Mouse (Mus musculus) frontal cortex, postnatal 25 days (tissue): Measurements from ENCODE around the gene Fcgr3.

ENCODE experiments used
- DNase-seq, 2 experiments: peaks; one replicate each; pipeline ENCODE4 v3.0.0; 2022; ENCODE audit warnings: low spot score in 2 of 2

Gene Fcgr3

DNA sequence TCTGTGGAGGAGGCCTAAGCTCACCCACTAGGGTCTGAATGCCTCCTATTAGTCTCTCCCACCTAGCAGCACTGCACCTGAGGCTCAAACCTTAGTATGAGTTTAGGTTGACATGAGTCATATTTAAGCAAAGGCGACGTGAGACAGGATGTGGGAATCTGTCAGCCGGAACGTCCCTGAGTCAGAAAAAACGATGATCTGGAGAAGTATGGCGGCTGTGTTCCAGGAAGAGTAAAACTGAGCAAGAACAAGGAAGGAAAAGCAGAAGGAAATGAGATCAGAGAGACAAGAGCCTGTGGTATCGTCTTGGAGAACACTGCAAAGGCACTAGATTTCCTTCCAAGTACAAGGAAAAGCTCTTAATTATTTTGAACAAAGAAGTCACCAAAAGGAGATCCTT is 14.0 kb downstream of the Fcgr3 start:
- no peak for DNase-seq

DNA sequence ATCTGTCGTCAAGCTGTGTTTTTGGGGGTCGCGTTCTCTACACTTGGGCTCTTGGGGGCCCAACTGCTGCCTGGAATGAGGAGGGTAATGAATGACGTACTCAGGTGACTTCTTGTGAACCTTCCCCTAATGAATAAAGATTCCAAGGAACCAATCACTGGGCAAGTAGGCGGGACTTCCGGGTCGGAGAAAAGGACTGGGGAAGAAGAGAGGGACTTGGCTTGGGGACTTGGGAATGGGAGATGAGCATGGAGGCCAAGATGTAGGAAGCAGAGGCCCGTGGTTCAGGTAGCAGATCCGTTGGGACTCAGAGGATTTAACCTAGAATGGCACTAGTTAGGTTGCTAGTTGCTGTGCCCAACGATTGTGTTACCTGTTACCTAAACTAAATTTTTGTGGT is 15.5 kb downstream of the Fcgr3 start:
- DNase-seq = no peak

DNA sequence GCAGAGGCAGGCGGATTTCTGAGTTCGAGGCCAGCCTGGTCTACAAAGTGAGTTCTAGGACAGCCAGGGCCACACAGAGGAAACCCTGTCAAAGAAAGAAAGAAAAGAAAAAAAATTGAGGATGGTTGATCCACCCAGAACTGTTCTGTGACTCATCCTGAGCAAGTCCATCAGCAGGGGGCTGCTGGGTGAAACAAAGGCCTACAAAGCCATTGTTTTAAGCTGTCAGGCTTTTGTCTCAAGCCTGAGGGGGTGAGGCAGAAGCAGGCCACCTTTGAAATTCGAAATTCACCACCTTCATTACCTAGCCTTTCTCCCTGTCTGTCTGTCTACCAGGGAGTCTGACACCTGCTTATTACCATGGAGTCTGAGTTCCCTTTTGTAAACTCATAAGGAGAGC is 18.2 kb downstream of the Fcgr3 start:
- DNase-seq = no peak

DNA sequence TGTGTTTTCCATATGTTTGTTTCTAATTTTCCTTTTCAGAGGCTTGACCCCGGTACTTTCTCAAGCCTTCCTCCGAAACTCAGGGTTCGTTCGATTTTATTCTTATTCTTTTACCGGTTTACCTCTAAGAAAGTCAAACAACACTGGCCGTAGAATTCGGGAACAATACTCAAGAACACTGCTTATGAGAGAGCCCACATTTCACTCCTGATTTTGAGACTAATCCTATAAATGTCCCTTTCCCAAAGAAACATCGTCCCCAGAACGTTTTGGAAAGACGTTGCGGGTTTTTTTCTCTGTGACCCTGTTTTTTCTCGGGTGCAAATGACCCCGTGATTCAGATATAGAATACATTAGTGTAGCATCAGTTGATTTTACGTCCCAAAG is 19.7 kb downstream of the Fcgr3 start:
- DNase-seq = no peak

DNA sequence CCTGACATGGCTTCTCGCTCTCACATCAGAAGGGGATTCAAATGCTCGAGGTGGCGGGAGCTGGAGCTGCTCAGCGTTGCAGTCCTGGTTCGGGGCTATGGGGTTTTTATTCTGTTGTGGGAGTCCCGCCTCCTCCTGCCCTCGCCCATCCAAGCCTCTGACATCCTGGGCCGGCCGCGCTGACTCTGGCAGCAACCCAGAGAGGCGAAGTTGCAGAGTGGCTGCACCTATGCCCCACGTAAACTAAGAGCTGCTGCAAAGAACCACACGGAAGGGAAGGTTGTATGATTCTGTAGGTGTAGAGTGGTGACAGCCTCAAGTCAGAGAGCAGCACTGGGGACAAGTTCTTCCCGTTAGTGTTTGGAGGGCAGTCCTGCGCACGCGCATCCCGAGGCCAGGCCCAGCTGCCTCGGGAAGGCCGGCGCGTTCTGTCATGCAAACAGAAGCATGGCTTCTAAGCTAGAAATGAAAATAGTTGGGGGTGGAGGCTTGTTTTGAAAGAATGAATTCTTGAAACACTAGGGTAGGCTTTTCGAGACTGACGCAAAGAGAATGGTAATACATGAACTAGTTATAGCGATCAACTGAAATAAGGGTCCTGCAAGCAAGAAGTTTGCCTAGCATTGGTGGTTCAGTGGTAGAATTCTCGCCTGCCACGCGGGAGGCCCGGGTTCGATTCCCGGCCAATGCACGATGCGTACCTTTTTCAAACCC is 20.2 kb downstream of the Fcgr3 start:
- DNase-seq = peak; percentile 72 to 81

DNA sequence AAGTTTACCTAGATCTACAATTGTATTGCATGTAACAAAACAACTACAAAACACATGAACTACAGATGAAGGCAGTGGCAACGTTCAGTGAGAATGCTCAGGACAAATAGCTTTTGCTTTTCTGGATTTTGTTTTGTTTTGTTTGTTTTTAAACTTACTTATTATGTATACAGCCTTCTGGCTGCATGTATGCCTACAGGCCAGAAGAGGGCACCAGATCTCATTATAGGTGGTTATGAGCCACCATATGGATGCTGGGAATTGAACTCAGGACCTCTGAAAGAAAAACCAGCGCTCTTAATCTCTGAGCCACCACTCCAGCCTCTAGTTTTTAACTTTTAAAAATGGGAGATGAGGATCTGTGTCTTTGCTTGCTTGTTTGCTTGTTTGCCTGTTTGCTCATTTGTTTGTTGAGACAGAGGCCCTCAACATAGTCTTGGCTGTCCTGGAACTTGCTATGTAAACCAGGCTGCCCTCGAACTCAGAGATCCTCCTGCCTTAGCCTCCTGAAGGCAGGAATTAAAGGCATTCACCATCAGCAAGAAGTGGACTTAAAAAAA is 21.1 kb downstream of the Fcgr3 start:
- DNase-seq = no peak

DNA sequence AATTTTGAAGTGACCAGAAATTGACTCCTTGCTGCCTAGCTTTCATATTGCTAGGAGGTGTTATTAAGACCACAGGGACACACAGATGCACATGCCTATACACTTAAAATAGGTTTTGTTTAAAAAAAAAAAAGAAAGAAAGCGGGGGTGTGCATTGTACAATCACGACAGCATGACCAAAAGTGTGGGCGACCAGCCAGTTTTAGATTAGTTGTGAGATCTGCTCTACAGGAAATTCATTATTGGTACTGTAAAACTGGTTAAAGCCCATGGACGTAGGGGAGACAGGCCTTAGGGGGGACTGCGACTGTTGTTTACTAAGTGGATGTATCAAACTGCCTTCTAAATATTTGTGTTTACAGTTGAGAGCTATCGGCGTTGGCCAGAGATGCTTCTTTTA is 24.9 kb downstream of the Fcgr3 start:
- DNase-seq = no peak

DNA sequence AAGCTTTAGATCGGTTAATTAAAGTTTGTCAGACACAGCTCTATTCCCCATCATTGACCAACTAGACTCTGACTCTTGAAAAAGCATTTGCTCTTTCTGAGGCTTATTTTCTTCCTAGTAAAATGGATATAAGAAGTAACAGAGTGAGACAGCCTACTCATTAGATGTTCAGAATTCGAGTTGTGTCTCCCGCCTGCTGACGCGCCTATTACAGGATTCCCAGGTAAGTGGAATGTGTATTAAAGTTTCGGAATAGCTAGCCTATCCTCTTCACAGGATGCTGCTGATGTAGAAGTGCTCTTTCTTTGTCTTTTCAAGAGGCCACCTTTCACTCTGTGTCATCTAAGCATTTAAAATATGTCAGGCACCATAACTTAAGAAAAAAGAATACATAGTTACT is 25.6 kb downstream of the Fcgr3 start:
- DNase-seq = no peak

DNA sequence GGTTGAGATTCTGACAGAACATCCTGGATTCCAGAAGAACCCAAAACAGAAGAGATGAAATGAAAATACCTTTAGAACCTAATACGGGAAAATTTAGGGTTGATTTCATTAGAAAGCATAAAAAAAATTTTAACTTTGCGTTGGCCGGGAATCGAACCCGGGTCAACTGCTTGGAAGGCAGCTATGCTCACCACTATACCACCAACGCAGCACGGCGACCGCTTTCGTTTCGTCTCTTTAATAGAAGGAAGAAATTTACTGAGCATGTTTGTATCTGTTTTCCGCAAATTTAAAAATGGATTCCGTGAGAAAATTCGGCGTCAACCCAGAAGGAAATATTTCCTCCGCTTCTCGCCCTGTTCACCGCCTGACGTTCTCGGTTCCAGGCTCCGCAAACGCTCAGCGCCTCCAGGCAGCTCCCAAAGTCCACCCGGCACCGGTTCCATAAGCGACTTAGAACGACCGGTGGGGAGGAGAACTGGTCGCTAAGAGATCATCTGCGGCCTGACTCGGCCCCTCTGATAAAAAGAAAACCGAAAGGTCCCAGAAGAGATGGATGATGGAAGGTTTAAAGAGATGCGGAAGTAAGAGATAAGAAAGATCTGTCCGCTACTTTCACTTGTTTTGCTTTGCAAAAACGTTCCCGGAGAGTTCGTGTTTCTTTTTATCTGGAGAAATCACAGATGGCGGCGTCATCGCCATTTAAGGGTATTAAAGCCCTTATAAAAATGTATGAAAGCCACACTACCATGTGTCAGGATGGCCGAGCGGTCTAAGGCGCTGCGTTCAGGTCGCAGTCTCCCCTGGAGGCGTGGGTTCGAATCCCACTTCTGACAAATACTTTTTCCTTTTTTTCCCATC is 26.6 kb downstream of the Fcgr3 start:
- peak; percentile 77 to 85 for DNase-seq

DNA sequence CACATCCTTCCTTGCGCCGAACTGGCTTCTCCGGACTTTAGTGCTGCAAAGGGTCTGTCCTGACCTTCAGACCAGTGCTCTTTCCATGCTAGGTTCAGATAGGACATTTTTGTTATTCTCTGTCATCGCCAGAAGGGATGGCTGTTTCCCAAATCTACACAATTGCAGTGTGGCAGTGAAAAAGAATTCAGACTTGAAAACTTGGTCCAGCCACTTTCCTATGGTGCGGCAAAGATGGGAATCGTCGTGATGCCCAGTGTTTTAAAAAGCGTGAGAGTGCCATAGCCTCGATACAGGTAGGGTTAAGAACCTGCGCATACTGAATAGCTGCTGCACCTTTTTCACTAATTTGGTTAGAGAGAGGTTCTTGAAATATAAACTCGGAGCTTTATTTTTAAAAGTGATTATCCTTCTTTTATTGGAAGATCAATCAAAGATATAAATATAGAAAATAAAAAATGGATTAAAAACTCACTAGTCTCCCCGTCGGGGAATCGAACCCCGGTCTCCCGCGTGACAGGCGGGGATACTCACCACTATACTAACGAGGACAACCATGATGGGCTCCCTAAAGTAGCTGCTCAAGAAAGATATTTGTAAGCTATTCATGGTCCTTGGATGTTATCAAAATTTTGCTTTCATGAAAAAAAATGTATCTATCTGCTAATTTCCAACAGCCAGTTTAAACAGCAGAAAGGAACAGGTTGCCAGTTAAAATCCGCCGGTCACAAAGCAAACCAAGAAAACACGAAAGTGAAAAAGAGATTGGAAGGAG is 28.0 kb downstream of the Fcgr3 start:
- peak; percentile 53 to 81 for DNase-seq

DNA sequence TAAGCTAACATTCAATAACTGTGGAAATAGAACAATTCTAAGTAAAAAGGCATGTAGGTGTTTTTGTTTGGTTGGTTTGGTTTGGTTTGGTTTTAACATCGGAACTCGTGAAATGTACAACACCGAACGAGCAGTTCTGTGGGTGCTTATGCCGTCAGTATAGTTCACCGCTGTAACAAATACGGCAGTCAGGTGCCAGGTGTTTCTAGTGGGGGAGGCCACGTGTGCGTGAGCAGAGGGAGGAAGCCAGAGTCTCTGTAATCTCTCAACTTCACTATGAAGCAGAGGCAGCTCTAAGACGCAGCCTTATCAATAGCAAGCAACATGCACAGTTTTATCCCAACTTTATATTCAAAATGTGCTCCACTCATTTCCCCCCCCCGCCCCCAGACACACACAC is 29.1 kb downstream of the Fcgr3 start:
- no peak for DNase-seq

DNA sequence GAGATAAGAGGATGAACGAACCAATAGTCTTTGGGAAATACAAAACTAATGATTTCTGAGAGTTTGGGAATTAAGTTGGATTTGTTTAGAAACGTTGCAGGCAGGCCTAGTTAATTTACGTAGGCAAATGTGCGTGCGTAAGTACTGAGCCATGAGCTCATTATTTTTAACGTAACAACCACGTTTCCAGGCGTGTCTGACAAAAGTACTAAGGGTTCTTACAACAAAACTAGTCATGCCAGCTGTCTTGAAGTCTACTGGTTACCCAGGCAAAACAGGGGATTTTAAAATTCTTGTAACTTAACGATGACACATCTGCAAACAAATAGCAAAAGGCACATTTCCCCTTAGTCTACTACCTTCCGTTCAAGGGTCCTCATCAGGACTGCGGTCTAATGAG is 30.5 kb downstream of the Fcgr3 start:
- DNase-seq = no peak

DNA sequence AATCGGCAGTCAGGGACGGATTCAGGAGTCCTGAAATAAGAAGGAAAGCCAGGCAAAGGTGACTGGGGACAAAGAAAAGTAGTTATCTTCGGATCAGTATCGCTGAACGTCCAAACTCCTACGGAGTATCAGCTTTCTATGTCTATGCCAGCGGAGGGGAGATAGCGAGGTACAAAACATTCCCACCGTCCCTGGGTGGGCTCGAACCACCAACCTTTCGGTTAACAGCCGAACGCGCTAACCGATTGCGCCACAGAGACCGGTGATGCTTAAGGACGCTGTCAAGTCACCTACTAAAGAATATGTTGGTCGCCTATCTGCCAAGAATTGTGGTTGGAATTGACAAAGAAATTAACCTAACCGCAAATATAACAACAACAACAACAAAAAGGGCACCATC is 31.0 kb downstream of the Fcgr3 start:
- peak; percentile 92 to 94 for DNase-seq

DNA sequence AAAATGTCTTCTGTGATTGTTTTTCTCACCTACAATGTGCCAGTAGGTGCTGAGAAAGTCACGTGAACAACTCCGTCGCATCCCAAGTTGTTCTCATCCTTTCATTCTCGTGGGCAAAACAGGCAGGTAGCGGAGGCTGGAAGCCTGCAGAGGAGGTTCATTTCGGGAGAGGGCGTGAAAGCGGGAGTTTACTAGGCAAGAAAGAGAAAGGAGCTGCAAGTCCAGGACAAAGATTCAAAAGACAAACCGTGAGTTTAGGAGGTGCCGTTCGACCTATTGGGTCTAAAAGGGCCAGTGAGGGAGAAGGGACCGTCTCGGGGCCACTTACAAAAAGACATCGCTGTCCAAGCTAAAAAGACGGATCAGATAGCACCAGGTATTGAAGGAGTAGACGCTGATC is 31.5 kb downstream of the Fcgr3 start:
- DNase-seq = no peak

DNA sequence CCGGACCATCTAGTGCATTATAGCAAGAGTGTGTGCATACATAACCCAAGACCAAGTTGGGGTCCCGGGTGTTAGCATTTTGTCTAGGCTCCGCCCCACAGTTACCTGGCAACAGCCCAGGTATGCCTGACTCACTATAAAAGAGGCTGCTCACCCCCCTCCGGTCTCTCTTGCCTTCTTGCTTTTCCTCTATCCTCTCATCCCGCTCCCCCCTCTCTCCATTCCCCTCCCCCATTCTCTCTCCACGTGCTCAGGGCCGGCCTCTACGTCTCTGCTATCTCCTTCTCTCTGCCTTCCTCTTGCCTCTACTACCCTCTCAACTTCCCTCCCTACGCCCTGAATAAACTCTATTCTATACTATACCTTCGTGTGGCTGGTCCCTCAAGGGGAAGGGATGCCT is 32.0 kb downstream of the Fcgr3 start:
- no peak for DNase-seq

DNA sequence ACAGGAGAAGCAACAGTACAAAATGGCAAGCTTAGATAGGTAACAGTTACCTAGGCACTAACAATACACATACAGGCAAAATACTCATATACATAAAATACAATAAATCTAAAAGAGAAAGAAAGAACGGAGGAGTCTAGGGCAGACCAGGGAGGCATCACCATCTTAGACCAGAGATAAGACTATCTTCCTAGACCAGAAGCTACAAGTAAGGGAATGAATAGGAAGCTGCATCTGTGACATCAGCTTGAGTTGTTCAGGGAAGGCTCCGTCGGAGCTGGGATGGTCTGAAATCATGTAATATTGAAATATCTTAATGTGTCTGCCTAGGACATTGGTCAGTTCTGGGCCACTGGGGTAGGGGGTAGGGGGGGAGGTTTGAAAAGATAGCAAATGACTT is 33.0 kb downstream of the Fcgr3 start:
- no peak for DNase-seq

DNA sequence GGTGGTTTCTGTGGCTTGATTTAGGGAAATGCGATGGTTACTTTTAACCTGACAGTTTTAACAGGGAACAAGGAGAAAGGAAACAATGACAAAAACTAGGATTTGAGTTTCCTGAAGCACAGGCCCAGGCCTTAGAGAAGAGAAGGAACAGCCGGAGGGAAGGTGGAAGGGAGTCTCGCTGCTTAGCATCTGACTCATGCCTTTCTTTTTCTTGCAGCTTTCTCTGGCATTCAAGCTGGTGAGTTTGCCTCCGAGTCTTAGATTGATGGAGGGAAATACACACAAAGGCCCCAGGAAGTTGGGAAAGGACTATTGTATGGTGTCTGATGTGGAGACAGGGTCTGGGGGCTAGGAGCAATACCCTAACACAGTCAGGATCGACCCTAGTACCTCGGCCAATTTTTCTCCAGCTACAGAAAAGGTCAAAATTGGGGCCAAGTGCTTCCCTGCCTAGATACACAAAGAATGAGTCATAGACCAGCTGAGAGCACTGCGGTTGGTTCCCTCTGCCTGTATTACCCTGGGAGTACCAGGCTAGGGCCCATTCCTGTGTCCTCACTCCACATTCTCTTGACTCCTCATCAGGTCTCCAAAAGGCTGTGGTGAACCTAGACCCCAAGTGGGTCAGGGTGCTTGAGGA is 45.3 kb downstream of the Fcgr3 start:
- DNase-seq = no peak

DNA sequence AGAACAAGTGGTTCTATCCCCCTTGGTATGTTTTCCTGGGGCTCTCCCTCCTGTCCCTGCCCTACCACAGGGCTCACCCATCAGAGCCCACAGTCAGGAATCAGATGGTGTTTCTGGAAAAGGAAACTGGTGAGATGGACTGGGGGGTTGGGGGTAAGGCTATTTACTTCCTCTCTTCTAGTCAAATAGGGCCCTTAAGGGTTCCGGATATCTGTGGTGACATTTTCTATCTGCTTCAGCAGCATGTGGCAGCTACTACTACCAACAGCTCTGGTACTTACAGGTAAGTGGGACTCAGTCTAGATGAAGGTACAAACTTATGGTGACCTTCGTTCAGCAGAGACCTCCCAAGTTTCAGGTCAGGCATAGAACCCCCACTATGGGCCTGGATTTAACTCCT is 46.0 kb downstream of the Fcgr3 start, which contains the start of gene Fcgr4:
TSS of gene Fcgr4 (plus strand) at position 184 of the 400 bp plus-strand sequence.
- no peak for DNase-seq

DNA sequence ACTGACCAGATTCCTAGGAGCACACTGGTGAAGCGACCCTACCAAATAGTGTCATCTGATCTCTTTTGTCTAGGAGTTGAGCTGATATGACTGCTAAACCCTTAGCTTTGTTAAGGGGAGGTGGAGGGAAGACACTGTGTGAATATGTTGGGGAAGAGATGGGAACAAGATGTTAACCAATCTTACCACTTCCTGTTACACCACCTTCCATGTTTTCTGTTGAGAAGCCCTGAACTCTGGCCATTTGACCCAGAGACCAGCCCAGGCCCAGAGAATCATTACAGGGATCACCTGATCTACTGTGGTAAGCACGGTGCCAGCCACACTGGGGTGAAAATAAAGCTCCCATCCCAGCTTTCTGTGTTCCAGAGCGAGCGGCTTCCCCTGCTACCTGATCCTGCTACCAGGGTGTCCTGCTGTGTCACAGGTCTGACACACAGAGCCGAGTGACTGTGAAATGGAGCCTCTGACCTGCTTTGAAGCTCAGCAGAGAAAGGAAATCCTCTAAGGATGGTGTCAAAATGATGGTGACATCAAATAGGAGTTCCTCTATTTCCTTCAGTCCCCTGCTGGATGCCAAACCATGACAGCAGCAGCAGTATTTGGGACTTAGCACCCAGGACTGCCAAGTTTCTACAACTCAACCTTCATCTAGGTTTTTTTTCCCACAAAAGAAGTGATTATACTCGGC is 47.1 kb downstream of the Fcgr3 start:
- no peak for DNase-seq

DNA sequence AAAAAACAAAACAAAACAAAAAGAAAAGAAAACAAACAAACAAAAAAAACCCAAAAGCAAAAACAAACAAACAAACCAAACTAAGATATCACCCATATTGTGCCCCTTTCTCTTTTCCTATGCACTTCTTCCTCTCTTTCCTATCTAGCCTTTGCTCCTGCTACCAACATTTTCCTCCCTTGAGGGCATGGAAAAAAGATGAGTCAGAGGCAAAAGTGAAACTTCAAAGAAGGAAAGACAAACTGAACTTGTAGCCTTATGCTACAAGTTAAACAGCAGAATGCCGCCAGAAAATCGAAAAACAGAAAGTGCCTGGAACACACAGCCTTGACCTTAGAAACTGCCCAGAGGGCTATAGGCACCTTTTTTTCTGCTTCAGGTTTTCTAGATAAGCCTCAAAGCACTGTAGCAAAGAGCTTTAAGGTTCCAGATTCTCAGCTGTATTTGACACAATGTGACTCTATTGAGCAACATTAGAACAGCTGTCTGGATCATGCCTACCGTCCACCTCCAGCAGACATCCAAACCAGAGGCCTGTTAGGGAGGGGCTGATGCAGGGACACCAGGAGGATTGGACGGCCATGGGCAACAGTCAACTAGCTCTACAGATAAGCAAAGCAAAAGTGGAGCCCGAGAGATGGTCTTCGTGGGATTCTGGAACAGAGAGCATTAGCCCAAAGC is 47.9 kb downstream of the Fcgr3 start:
- DNase-seq = no peak

DNA sequence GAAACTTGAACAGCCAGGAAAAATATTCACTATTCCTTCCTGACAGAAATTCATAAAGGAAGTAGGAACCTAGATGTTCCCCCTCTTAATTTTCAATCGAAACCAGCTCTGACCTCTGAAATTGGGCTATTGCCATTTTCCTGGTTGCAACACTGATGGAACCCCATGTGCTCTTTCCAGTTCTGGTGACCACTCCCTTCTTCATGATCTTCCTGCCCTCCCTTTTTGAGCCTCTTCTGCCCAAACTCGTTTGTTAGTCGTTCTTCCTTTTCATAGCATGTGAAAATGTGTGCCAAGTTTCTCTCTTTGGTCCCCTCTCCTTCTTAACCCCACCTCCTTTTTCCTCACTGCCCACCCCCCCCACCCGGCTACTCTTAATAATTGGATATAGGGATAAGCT is 53.0 kb downstream of the Fcgr3 start:
- no peak for DNase-seq
